Mouse (Mus musculus): ENCODE measurements at regions not wholly inside any gene's neighbourhood (a gene's known extent, or its start where the extent isn't known, plus 50 kb on each side); places are given as distances from the start of the nearest gene placed in this dataset.

DNA sequence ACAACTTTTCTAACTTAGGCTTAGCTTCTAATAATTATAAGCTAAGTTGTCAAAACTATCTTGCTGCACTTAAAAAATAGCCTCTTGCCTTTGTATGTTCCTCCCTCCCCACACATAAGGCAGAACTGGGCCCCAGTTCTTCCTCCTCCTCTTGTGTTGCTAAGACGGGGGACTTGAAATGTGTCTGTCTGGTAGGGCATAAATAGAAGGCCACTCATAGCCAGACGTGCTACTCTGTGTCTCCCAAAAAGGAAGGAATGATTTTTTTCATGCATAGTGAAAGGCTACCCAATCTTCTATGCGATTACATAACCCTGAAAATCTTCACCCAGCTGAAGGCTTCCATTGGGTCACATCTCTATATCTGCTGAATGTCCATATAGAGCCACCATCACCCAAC lies 183.5 kb downstream of the Hsfy2 start:
- no peak for TF ChIP-seq CTCF (conservative IDR thresholded peaks at IDR 0.05; ENCODE audit: insufficient read depth, insufficient read length, low read depth, low read length)
- no peak for TF ChIP-seq POLR2A (IDR thresholded peaks at IDR 0.05; ENCODE audit: low read depth, low read length)

Data from kidney, adult 2 months (tissue).